Mouse (Mus musculus) hindbrain, embryonic 14.5 days (tissue): ENCODE data around the gene Prx. TPM values are rescaled to one million over a fixed set of nuclear protein-coding genes. Genes with fewer than 3 reads are reported as not detected.
A peak's percentile ranks its signal among the peaks of the same experiment; 100 is the strongest.

ENCODE experiments used
- ATAC-seq: fragments of 200-750 bp; cut with Nextera tagmentation; 2 replicates; pipeline ENCODE4 v1.8.0; 2017; ENCODE audit warnings: moderate number of reproducible peaks, mild to moderate bottlenecking, moderate TSS enrichment, moderate library complexity; ENCODE audit not compliant: low FRiP score
- DNase-seq: peaks from one replicate; pipeline ENCODE4 v3.0.0-alpha.2; 2015; ENCODE audit warnings: low spot score
- H3K27ac ChIP-seq: fragments of 300-500 bp; sonication (generic); 2 replicates; pipeline ENCODE4 v1.5.1; 2014; ENCODE audit warnings: mild to moderate bottlenecking, moderate library complexity
- H3K27me3 ChIP-seq: fragments of 300-500 bp; sonication (generic); 2 replicates; pipeline ENCODE4 v1.6.1; 2014; ENCODE audit warnings: mild to moderate bottlenecking, low read length, mixed read lengths; ENCODE audit not compliant: control insufficient read depth, insufficient read depth
- H3K36me3 ChIP-seq: fragments of 300-500 bp; sonication (generic); replicated peaks from 2 replicates; pipeline ENCODE4 v1.6.1; 2014; ENCODE audit not compliant: control insufficient read depth, insufficient read depth
- H3K4me1 ChIP-seq: fragments of 300-500 bp; sonication (generic); replicated peaks from 2 replicates; pipeline ENCODE4 v1.6.1; 2014; ENCODE audit warnings: antibody characterized with exemption, low read length, mixed read lengths; ENCODE audit not compliant: control insufficient read depth, insufficient read depth
- H3K4me2 ChIP-seq: fragments of 300-500 bp; sonication (generic); replicated peaks from 2 replicates; pipeline ENCODE4 v1.6.1; 2014; ENCODE audit warnings: mild to moderate bottlenecking, moderate library complexity
- H3K4me3 ChIP-seq: fragments of 300-500 bp; sonication (generic); replicated peaks from 2 replicates; pipeline ENCODE4 v1.5.1; 2014; ENCODE audit warnings: mild to moderate bottlenecking, low read length
- H3K9ac ChIP-seq: fragments of 300-500 bp; sonication (generic); 2 replicates; pipeline ENCODE4 v1.6.1; 2014
- H3K9me3 ChIP-seq: fragments of 300-500 bp; sonication (generic); 2 replicates; pipeline ENCODE4 v1.6.1; 2016; ENCODE audit warnings: low read length; ENCODE audit not compliant: control insufficient read depth
- WGBS: fragments of 180-500 bp; shearing (Covaris S2); extraction: QIAGEN DNeasy Blood & Tissue Kit; methylation state at CpG from one replicate; pipeline ENCODE4 v1.1.7; 2014; 5-methylcytosine and 5-hydroxymethylcytosine counted together
- polyA plus RNA-seq: library from polyadenylated mRNA; unstranded; fragments of >200 nt; fragmentation: Nextera tagmentation; extraction: Ambion mirVana; gene quantifications from 2 replicates; pipeline ENCODE4 v1.2.1, GENCODE M21; 2014

The Prx gene
- polyA plus RNA-seq, 1 experiment from 2014 or later = 0.50 TPM

DNA sequence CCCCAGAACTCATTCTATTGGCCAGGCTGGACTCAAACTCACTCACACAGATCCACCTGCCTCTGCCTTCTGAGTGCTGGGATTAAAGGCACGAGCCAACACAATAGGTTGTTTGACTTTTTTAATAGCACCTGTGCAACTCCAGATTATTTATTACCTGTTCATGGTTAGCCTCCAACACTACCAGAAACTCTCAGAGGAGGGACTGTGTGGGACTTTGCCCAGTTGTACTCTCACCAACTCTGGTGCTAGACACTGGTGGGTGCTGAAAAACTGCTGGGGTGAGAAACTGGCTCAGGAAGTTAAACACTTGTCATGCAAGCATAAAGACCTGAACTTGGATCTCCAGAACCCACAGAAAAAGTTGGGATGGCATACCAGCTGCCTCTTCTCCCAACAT is 19.4 kb upstream of the Prx start:
- Histone ChIP-seq H3K36me3 (0 out of 2 replicates have a peak, but pooled peaks cover 6% of the 10 kb centered on the region), H3K27ac (no peak overlapping the region), H3K27me3 (no peaks in the 10 kb centered on the region), H3K9ac (no peak overlapping the region), H3K4me1 (0 out of 2 replicates have a peak, but pooled peaks cover 3% of the 10 kb centered on the region), H3K9me3 (no peaks in the 10 kb centered on the region), H3K4me2 (no peak overlapping the region), H3K4me3 (no peak overlapping the region)
- ATAC-seq (no peak), DNase-seq (no peak)
- WGBS = 85% methylated on average over 1 of the region's 1 CpGs

DNA sequence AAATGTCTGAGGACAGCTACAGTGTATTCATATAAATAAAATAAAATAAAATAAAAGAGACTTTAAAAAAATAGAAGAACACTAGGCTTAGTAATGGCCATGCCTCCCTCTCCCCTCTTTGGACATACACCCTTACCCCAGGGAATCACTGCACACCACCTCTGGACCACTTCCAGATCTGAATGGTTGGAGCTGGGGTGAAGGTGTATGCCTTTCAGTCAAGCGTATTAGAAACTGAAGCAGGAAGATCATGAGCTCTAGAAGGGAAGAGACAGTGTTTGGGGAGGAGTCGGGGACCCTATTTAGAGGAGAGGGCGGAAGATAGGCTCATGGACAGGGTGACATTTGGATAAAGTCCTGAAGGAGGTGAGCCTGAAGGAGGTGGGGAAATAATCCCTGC is 18.6 kb upstream of the Prx start:
- Histone ChIP-seq H3K9ac (no peak overlapping the region), H3K27ac (no peak overlapping the region), H3K4me3 (no peak overlapping the region), H3K36me3 (0 out of 2 replicates have a peak, but pooled peaks cover 6% of the 10 kb centered on the region), H3K4me1 (0 out of 2 replicates have a peak, but pooled peaks cover 3% of the 10 kb centered on the region), H3K4me2 (no peak overlapping the region), H3K27me3 (no peaks in the 10 kb centered on the region), H3K9me3 (no peaks in the 10 kb centered on the region)
- 76% methylated on average over 3 of the region's 3 CpGs for WGBS
- DNase-seq (no peak), ATAC-seq (no peak)

DNA sequence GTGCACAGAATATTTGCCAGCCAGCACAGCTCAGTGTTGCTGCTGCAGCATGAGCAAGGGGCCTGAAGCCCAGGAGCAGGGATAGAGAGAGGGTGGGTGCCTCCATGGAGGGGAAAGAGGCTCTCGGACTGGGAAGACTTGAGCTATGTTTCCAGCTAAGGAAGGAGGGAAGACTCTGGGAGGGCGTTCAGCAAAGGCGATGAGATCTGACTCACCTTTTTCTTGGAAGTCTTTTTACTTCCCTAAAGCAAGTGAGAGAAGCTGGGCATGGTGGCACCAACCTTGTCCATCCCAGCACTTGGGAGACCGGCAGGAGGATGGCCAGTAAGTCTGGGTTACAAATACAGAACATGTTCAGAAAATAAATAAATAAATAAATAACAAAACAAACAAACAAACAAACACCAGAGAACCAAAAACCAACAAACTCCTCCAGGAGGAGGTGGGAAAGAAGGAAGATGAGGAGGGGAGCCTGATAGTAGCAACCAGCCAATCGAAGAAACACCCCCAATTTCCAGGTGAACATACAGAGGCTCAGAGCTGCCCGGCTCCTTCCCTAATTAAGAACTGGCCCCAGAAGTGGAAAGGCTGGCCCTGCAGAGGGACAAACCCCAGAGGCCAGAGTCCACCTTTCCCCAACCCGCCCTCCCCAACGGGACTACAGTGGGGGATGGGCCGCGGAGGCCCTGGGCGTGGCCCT is 18.0 kb upstream of the Prx start:
- H3K9ac ChIP-seq = peak overlapping the region; percentile 50
- H3K4me2 ChIP-seq = peak overlapping the region; percentile 56
- no peak overlapping the region for H3K27ac ChIP-seq
- H3K4me1 ChIP-seq = 0 out of 2 replicates have a peak, but pooled peaks cover 3% of the 10 kb centered on the region
- WGBS = 17% methylated on average over 9 of the region's 11 CpGs
- H3K36me3 ChIP-seq = 0 out of 2 replicates have a peak, but pooled peaks cover 6% of the 10 kb centered on the region
- peak overlapping the region; percentile 21 for H3K4me3 ChIP-seq
- ATAC-seq (no peak), DNase-seq (no peak)
- no peaks in the 10 kb centered on the region for H3K9me3 ChIP-seq
- H3K27me3 ChIP-seq = no peaks in the 10 kb centered on the region

DNA sequence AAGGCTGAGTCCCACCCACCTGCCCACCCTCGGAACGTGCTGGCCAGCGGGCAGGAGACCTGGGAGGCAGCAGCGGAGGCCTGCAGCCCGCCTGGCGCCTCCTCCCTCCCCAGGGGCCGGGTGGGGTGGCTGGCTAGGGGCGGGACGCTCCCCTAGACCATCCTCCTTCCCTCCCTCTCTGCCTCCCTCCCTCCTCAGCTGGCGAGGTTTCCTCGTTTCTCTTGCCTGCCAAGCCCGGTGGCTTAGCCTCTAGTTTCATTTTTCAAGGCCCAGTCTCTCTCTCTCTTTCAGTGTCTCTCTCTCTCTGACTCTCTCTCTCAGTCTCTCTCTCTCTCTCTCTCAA is 17.5 kb upstream of the Prx start:
- H3K4me2 ChIP-seq = peak overlapping the region; percentile 56
- 0 out of 2 replicates have a peak, but pooled peaks cover 3% of the 10 kb centered on the region for H3K4me1 ChIP-seq
- H3K27me3 ChIP-seq = no peaks in the 10 kb centered on the region
- peak overlapping the region; percentile 21 for H3K4me3 ChIP-seq
- H3K36me3 ChIP-seq = 0 out of 2 replicates have a peak, but pooled peaks cover 5% of the 10 kb centered on the region
- DNase-seq (peak; percentile 39), ATAC-seq (peak; percentile 81)
- peak overlapping the region; percentile 50 for H3K9ac ChIP-seq
- H3K27ac ChIP-seq = no peak overlapping the region
- 0% methylated on average over 3 of the region's 12 CpGs for WGBS
- H3K9me3 ChIP-seq = no peaks in the 10 kb centered on the region

DNA sequence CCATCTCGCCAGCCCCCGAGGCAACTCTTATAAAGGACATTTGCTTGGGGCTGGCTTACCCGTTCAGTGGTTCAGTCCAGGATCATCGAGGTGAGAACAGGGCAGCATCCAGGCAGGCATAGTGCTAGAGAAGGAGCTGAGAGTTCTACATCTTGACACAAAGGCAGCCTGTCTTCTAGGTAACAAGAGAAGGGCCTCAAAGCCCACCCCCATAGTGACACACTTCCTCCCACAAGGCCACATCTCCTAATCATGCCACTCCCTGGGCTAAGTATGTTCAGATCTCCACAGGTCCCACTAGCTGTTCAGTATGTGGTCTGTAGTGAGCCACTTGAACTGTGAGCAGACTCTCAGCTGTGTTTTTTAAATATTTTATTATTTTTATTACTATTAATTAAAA is 15.3 kb upstream of the Prx start:
- H3K4me3 ChIP-seq = no peak overlapping the region
- ATAC-seq = no peak
- H3K27ac ChIP-seq = no peak overlapping the region
- no peaks in the 10 kb centered on the region for H3K27me3 ChIP-seq
- 0 out of 2 replicates have a peak, but pooled peaks cover 9% of the 10 kb centered on the region for H3K4me1 ChIP-seq
- 83% methylated on average over 4 of the region's 4 CpGs for WGBS
- no peaks in the 10 kb centered on the region for H3K36me3 ChIP-seq
- no peak overlapping the region for H3K4me2 ChIP-seq
- DNase-seq = no peak
- no peak overlapping the region for H3K9ac ChIP-seq
- H3K9me3 ChIP-seq = no peaks in the 10 kb centered on the region

DNA sequence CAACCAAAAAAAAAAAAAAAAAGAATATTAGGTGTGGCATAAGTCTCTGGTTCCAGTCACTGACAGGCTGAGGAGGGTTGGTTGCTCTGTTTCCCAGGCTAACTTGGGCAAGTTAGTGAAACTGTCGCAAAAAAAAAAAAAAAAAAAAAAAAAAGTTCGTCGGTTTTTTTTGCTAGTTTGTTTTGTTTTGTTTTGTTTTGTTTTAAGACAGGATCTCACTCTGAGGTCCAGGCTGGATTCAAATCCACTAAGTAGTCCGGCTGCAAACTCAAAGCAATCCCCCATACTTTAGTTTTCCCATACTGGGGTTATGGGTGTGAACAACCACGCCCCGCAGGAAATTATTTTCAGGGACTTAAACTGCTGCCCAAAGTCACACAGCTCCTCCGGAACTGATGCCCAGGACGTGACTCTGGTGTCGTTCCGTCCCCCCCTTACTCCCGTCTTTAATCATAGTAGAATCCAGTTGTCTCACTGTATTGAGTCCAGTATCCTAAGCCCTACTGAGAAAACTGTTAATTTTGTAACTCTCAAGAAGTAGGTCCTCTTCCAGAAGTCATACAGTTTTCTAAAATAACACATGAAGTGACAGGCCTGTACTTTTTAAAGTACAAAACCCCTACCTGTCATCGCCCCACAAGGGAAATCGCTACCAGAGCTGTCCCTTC is 12.9 kb upstream of the Prx start:
- Histone ChIP-seq H3K27ac (no peak overlapping the region), H3K36me3 (no peaks in the 10 kb centered on the region), H3K4me1 (0 out of 2 replicates have a peak, but pooled peaks cover 9% of the 10 kb centered on the region), H3K27me3 (no peaks in the 10 kb centered on the region), H3K9ac (no peak overlapping the region), H3K9me3 (no peaks in the 10 kb centered on the region), H3K4me2 (peak overlapping the region; percentile 63), H3K4me3 (peak overlapping the region; percentile 53)
- ATAC-seq = 0 out of 2 replicates have a peak, but pooled peaks have one; percentile 0
- WGBS = 5% methylated on average over 13 of the region's 13 CpGs
- DNase-seq = no peak

DNA sequence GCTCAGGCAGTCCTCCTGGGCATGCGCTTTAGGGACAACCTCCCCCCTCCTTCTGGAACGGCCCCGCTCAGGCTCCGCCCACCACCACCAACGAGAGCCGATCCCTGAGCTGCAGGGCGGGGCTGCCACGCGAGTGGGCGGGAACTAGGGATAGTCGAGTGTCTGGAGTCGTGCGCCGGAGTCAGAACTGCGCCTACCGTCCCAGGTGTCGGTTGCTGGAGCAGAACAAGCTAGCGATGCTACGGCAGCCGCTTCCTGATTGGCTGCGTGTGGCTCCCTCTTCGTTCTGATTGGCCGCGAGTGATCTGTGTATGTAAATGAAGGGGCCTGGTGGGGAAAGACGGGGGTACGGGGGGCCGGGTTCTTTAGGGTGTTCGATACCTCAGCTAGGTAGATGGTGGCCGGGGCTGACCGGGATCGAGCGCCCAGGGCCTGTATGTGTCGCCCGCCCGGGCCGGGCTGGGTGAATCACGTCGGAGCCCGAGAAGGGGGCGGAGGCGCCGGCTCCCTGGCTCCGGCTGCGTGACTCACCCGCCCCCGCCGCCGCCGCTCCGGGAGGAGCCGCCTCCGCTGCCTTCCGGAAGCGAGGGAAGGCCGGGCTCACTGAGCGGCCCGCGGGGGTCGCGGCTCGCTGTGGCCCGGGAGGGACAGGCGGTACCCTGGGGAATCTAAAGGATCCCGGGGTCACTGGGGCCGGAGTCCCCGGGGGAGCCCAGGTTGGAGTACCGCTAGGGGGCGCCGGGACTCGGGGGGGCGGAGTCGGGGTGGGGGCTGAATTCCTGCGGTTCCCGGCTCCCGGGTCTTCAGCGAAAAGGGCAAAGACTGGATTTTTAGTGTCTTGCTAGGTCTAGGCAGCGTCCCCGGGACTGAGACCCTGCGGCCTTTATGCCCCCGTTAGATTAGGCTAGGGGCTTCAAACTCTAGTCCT is 12.1 kb upstream of the Prx start, which contains the start of gene Sertad1:
Gene Sertad1 (plus strand): TSS at position 141 of the 928 bp plus-strand sequence.
- Histone ChIP-seq H3K9ac (peak within 1 kb of the TSS; percentile 60), H3K9me3 (no peaks in the 10 kb centered on the region), H3K27me3 (no peaks in the 10 kb centered on the region), H3K4me1 (0 out of 2 replicates have a peak, but pooled peaks cover 6% of the 10 kb centered on the region), H3K4me3 (peak within 1 kb of the TSS; percentile 53), H3K27ac (peak within 1 kb of the TSS; percentile 81), H3K36me3 (no peaks in the 10 kb centered on the region), H3K4me2 (peak within 1 kb of the TSS; percentile 63)
- peak; percentile 97 for ATAC-seq
- under 1% methylated on average over 77 of the region's 80 CpGs for WGBS
- peak; percentile 98 for DNase-seq

DNA sequence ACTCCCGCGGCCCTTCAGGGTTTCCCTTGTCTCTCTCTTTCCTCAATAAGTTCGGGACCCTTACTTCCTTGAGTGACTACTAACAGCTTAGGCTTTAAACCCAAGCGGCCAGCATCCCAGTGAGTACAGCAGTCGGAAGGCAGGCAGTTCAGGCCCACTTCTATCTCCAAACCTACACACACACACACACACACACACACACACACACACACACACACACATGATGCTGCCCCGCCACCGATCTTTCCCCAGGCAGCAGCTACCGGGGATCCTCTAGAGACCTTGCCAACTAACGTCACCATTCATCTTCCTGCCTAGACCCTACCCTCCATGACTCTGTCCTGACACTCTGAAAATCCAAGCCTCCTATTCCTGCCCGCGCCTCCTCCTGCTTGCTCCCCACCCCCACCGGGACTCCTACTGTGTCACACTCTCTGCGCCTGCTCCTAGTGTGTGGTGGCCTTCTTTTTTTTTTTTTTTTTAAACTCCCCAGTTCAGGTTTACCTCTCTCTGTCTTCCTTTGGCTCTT is 11.3 kb upstream of the Prx start:
- peak overlapping the region; percentile 53 for H3K4me3 ChIP-seq
- H3K27me3 ChIP-seq = no peaks in the 10 kb centered on the region
- no peaks in the 10 kb centered on the region for H3K36me3 ChIP-seq
- no peaks in the 10 kb centered on the region for H3K9me3 ChIP-seq
- peak overlapping the region; percentile 63 for H3K4me2 ChIP-seq
- peak overlapping the region; percentile 81; the same call in 1 of the 2 replicates for H3K27ac ChIP-seq
- DNase-seq (no peak), ATAC-seq (no peak)
- WGBS = 3% methylated on average over 13 of the region's 13 CpGs
- peak overlapping the region; percentile 60 for H3K9ac ChIP-seq
- 0 out of 2 replicates have a peak, but pooled peaks cover 6% of the 10 kb centered on the region for H3K4me1 ChIP-seq
